Mouse (Mus musculus): ENCODE data around the gene 3110070M22Rik.

DNA sequence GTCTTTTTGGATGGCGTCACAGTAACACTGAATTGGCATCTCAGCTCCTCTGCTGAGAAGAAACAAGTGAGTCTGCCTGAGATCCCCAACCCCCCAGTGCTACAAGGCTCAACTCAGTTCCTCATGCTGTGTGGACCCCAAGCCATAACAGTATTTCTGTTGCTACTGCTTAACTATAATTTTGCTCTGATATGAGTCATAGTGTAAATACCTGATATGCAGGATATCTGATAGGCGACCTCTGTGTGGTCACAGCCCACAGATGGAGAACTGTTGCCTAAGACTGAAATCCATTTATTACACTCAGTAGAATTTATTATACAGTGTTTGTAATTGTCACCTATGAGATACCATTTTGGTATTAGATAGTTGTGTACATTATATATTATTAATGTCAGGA is 10.4 kb downstream of the 3110070M22Rik start:
- TF ChIP-seq POLR2A (IDR thresholded peaks at IDR 0.05; ENCODE audit: low read depth, low read length) (no peak), CTCF (IDR thresholded peaks at IDR 0.05; ENCODE audit: extremely low read depth, insufficient read length, insufficient replicate concordance, low read depth, low read length) (no peak)
